ENCODE assay signal across 8 mouse cellular contexts in the genomic region with DNA sequence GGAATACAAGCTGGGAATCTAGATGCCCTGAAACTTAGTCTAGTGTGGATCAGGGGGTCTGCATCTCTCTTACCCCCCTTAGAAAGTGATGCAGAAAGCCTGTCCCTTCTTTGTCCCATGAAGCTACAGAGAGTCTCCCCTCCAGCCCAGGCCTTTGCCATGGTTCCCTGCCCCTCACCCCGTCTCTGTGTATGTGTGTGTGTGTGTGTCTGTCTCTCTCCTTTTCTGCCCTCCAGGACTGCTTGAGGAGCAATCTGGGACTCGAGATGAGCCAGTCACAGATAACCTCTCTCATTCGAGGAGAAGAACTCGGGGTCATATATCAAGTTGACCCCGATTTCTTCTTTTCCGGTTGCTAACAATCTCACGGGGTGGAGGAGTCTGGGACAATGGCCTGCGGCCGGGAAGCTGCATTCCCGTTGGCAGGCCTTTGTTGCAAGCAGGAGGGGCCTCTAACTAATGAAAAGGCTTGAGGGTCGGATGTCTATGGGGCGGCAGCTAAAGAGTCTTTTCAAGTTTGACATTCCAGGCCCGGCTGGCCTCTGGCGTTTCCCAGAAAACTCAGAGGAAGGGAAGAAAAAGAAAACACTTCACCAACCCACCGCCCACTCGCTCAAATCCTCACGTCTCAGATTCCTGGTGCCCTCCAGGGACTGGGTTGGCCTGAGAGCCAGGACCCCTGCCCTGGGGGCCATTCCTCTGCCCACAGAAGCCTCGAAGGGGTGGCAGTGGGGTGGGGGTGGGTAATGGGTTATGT. TPM values are rescaled to one million over a fixed set of nuclear protein-coding genes. Genes with fewer than 3 reads are reported as not detected.
DNase-seq lines count a peak whose midpoint lies in the region; ATAC-seq and TF ChIP-seq lines count a peak whose summit lies in the region.

No protein-coding gene starts in this region.

- no peaks in the 10 kb centered on the region for H3K79me2 ChIP-seq in heart, adult 2 months (replicated peaks; ENCODE audit: control insufficient read depth, insufficient read depth, low read length)

- H3K36me3 ChIP-seq in heart, embryonic 15.5 days: no peaks in the 10 kb centered on the region
- H3K36me3 ChIP-seq in heart, adult 2 months (ENCODE audit: control insufficient read depth, insufficient read depth, low read length): no peaks in the 10 kb centered on the region
- no peaks in the 10 kb centered on the region for H3K36me3 ChIP-seq in embryonic facial prominence, embryonic 15.5 days

- peaks cover 11% of the 10 kb centered on the region; the same call in 1 of the 2 replicates for H3K27me3 ChIP-seq in heart, embryonic 15.5 days
- H3K27me3 ChIP-seq in heart, adult 2 months (ENCODE audit: control insufficient read depth, insufficient read depth, low read length): no peaks in the 10 kb centered on the region
- H3K27me3 ChIP-seq in embryonic facial prominence, embryonic 15.5 days: no peaks in the 10 kb centered on the region

- DNase-seq in heart, adult 2 months: no peak
- peak; percentile 96 for DNase-seq in ES-CJ7 (ENCODE audit: low read depth, low spot score)
- DNase-seq in mesoderm, embryonic 11.5 days (ENCODE audit: low read depth, low spot score): peak; percentile 74
- no peak for DNase-seq in adrenal gland, adult 2 months
- no peak for DNase-seq in left cerebral cortex, adult 8-10 months (ENCODE audit: low spot score in 2 of 2)
- no peak for DNase-seq in thymus, postnatal 25 days

- H3K4me3 ChIP-seq in heart, embryonic 15.5 days: no peak overlapping the region
- H3K4me3 ChIP-seq in heart, adult 2 months: no peak overlapping the region
- H3K4me3 ChIP-seq in embryonic facial prominence, embryonic 15.5 days (replicated peaks): no peak overlapping the region

- TF ChIP-seq POLR2A in heart, adult 2 months (IDR thresholded peaks at IDR 0.05; ENCODE audit: insufficient read depth, low read depth, low read length): no peak

- ATAC-seq in heart, embryonic 15.5 days (replicated peaks; ENCODE audit: insufficient number of reproducible peaks, insufficient read depth, low FRiP score, low read depth): peak; percentile 32; the same call in 1 of the 2 replicates
- peak; percentile 27 for ATAC-seq in embryonic facial prominence, embryonic 15.5 days (ENCODE audit: insufficient number of reproducible peaks, low FRiP score, low TSS enrichment, low read depth)

- no peak overlapping the region for H3K9ac ChIP-seq in heart, embryonic 15.5 days
- no peak overlapping the region for H3K9ac ChIP-seq in heart, adult 2 months (ENCODE audit: low read depth, low read length)
- no peak overlapping the region for H3K9ac ChIP-seq in embryonic facial prominence, embryonic 15.5 days

- H3K27ac ChIP-seq in heart, embryonic 15.5 days: peak overlapping the region; percentile 16
- H3K27ac ChIP-seq in heart, adult 2 months: no peak overlapping the region
- peak overlapping the region; percentile 80 for H3K27ac ChIP-seq in embryonic facial prominence, embryonic 15.5 days (replicated peaks)

- peaks cover 36% of the 10 kb centered on the region for H3K4me1 ChIP-seq in heart, embryonic 15.5 days (replicated peaks)
- H3K4me1 ChIP-seq in heart, adult 2 months (ENCODE audit: control insufficient read depth, insufficient read depth, low read length): peaks cover 7% of the 10 kb centered on the region
- peaks cover 35% of the 10 kb centered on the region for H3K4me1 ChIP-seq in embryonic facial prominence, embryonic 15.5 days

- intact Hi-C loops in heart, adult 2 months (cut with DNase I): no loop called here

- no peak for TF ChIP-seq CTCF in heart, adult 2 months (IDR thresholded peaks at IDR 0.05)

- 23% methylated on average over 18 of the region's 18 CpGs for WGBS in heart, embryonic 15.5 days
- 49% methylated on average over 18 of the region's 18 CpGs for WGBS in heart, adult 2 months
- WGBS in embryonic facial prominence, embryonic 15.5 days: 16% methylated on average over 18 of the region's 18 CpGs

- H3K4me2 ChIP-seq in heart, embryonic 15.5 days: no peak overlapping the region
- H3K4me2 ChIP-seq in embryonic facial prominence, embryonic 15.5 days (replicated peaks): no peak overlapping the region; the same call in 1 of the 2 replicates

- no peak for TF ChIP-seq EP300 in heart, adult 2 months (IDR thresholded peaks at IDR 0.05; ENCODE audit: insufficient read depth, low read depth, low read length)

- H3K9me3 ChIP-seq in heart, embryonic 15.5 days (replicated peaks): no peaks in the 10 kb centered on the region
- no peaks in the 10 kb centered on the region for H3K9me3 ChIP-seq in embryonic facial prominence, embryonic 15.5 days (replicated peaks)

RNA-seq across cellular contexts. Expression of gene Socs3, which starts 5.5 kb away (rescaled TPM):
- polyA plus RNA-seq in heart, embryonic 15.5 days (2015; fragmentation: Nextera tagmentation; extraction: Ambion mirVana): 6.7 and 10.9 TPM in 2 replicates
- total RNA-seq in heart, adult 2 months (2021): 1 to 10 TPM; 2.8 to 4.5 TPM
- polyA plus RNA-seq in heart, adult 2 months (2012; rRNA removed): 3.7 and 4.4 TPM in 2 replicates
- 20.8 and 21.2 TPM in 2 replicates for polyA plus RNA-seq in embryonic facial prominence, embryonic 15.5 days (2015; fragmentation: Nextera tagmentation; extraction: Ambion mirVana)
- 1 to 10 TPM; 3.2 to 6.9 TPM for total RNA-seq in adrenal gland, adult 2 months (2021)
- polyA plus RNA-seq in adrenal gland, adult 2 months (2012; rRNA removed): 14.1 and 14.8 TPM in 2 replicates
- 1 to 10 TPM; 3.1 to 7.5 (median 3.6) TPM for total RNA-seq in left cerebral cortex, adult 8-10 months (2022)

RNA-seq across cellular contexts. Expression of gene Pgs1, which starts 10.7 kb away (rescaled TPM):
- polyA plus RNA-seq in heart, embryonic 15.5 days (2015; fragmentation: Nextera tagmentation; extraction: Ambion mirVana): 21.9 and 26.8 TPM in 2 replicates
- 10 to 100 TPM; 17.9 to 18.1 TPM for total RNA-seq in heart, adult 2 months (2021)
- polyA plus RNA-seq in heart, adult 2 months (2012; rRNA removed): 21.8 and 26.5 TPM in 2 replicates
- 39.9 and 41.2 TPM in 2 replicates for polyA plus RNA-seq in embryonic facial prominence, embryonic 15.5 days (2015; fragmentation: Nextera tagmentation; extraction: Ambion mirVana)
- total RNA-seq in adrenal gland, adult 2 months (2021): 10 to 100 TPM; 53.9 to 54.5 TPM
- polyA plus RNA-seq in adrenal gland, adult 2 months (2012; rRNA removed): 99.4 and 165 TPM in 2 replicates
- 10 to 100 TPM; 77.9 to 92.4 (median 82.4) TPM for total RNA-seq in left cerebral cortex, adult 8-10 months (2022)

Comparison
In these comparisons a context has a peak if more than half of its experiments do, and no peak if none do; other contexts are left out.
1. DNase-seq: peak in ES-CJ7 (single experiment) and mesoderm, embryonic 11.5 days (single experiment); none in heart, adult 2 months (0 of 2), adrenal gland, adult 2 months (single experiment), left cerebral cortex, adult 8-10 months (0 of 2) and thymus, postnatal 25 days (single experiment).